Mouse (Mus musculus) heart, embryonic 11.5 days (tissue): ENCODE data around the gene Abcc10. TPM values are rescaled to one million over a fixed set of nuclear protein-coding genes. Genes with fewer than 3 reads are reported as not detected.

ENCODE experiments used
- ATAC-seq: fragments of 200-750 bp; cut with Nextera tagmentation; replicated peaks from 2 replicates; pipeline ENCODE4 v1.8.0; 2017; ENCODE audit warnings: moderate library complexity; ENCODE audit not compliant: insufficient number of reproducible peaks, low FRiP score, low TSS enrichment
- H3K27ac ChIP-seq: fragments of 300-500 bp; sonication (generic); 2 replicates; pipeline ENCODE4 v1.5.1; 2014; ENCODE audit warnings: mild to moderate bottlenecking, low read depth, low read length
- H3K27me3 ChIP-seq: fragments of 300-500 bp; sonication (generic); 2 replicates; pipeline ENCODE4 v1.6.1; 2014; ENCODE audit warnings: mild to moderate bottlenecking, low read length, mixed read lengths; ENCODE audit not compliant: control insufficient read depth, insufficient read depth
- H3K36me3 ChIP-seq: fragments of 300-500 bp; sonication (generic); 2 replicates; pipeline ENCODE4 v1.6.1; 2014; ENCODE audit warnings: mild to moderate bottlenecking, low read length, moderate library complexity, mixed read lengths; ENCODE audit not compliant: control insufficient read depth, insufficient read depth
- H3K4me1 ChIP-seq: fragments of 300-500 bp; sonication (generic); 2 replicates; pipeline ENCODE4 v1.6.1; 2014; ENCODE audit warnings: low read length; ENCODE audit not compliant: control insufficient read depth, insufficient read depth
- H3K4me2 ChIP-seq: fragments of 300-500 bp; sonication (generic); 2 replicates; pipeline ENCODE4 v1.6.1; 2014; ENCODE audit warnings: mild to moderate bottlenecking, moderate library complexity
- H3K4me3 ChIP-seq: fragments of 300-500 bp; sonication (generic); 2 replicates; pipeline ENCODE4 v1.5.1; 2014; ENCODE audit warnings: low read depth, low read length
- H3K9ac ChIP-seq: fragments of 300-500 bp; sonication (generic); 2 replicates; pipeline ENCODE4 v1.6.1; 2014; ENCODE audit warnings: mild to moderate bottlenecking, low read depth, low read length, moderate library complexity
- H3K9me3 ChIP-seq: fragments of 300-500 bp; sonication (generic); replicated peaks from 2 replicates; pipeline ENCODE4 v1.6.1; 2016; ENCODE audit warnings: low read length; ENCODE audit not compliant: control insufficient read depth
- WGBS: fragments of 180-500 bp; shearing (Covaris S2); extraction: QIAGEN DNeasy Blood & Tissue Kit; methylation state at CpG from one replicate; pipeline ENCODE4 v1.1.7; 2014; ENCODE audit not compliant: insufficient replicate concordance; 5-methylcytosine and 5-hydroxymethylcytosine counted together
- polyA plus RNA-seq: library from polyadenylated mRNA; unstranded; fragments of >200 nt; fragmentation: Nextera tagmentation; extraction: Ambion mirVana; gene quantifications from 2 replicates; pipeline ENCODE4 v1.2.1, GENCODE M21; 2014

Gene Abcc10
- polyA plus RNA-seq, 1 experiment from 2014 or later, result 3.4 TPM

DNA sequence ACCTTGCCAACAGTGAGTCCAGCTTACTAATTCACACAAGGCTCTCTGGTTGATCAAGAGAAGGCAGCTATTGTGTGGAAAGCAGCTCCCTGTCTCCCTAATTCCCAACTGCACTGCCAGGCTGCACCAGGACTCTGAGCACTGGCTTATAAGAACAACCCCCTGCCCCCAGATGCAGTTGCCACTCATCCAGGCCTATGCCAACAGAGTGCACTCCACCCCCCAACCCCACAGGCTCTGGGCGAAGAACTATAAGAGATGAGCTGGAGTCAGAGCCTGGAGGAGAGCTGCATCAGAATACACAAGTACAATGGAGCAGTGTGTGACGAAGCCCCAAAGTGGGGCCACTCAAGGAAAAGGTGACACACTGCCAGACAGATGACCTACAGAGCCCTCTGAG is 56.1 kb downstream of the Abcc10 start:
- Histone ChIP-seq H3K4me2 (no peak overlapping the region), H3K27me3 (no peaks in the 10 kb centered on the region), H3K9ac (no peak overlapping the region), H3K36me3 (peaks cover 2% of the 10 kb centered on the region; the same call in 1 of the 2 replicates), H3K4me3 (no peak overlapping the region), H3K9me3 (no peaks in the 10 kb centered on the region), H3K4me1 (peaks cover 27% of the 10 kb centered on the region), H3K27ac (no peak overlapping the region)
- ATAC-seq, result no peak
- WGBS, result 73% methylated on average over 2 of the region's 2 CpGs

DNA sequence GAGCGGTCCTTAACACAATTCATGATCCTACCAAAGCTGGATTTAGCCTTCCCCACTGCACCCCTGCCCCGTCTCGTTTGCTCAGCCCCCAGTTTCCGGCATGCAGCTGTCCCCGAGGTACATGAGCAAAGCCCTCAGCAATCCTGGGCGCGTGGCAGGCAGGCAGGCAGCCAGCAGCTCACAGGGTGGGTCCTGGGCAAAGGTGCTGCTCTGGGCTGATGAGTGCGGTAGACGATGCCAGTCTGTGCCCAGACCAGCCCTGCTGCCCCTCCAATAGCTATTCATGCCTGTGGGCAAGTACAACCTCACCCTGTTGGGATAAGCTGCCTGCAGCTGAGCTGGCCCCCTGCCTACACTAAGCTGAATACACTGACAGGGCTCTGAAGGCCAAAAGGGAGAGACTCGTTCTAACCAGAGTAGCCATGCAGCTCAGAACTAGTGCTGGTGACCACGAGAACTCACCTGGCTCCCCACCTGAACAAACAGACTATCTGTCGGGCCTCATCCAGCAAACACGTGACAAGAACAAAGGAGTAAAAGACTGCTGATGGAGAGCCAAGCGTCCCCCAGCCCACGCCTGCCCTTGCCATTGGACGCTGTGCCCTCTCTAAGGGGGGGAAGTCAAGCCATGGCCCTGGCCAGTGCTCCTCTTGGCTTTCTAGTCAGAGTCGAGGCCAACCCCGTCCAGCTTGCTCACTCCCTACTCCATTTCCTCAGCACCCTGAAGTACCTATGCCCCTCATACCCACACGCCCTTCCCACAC is 58.2 kb downstream of the Abcc10 start:
- Histone ChIP-seq H3K4me3 (no peak overlapping the region), H3K36me3 (no peaks in the 10 kb centered on the region; the same call in 1 of the 2 replicates), H3K4me1 (peaks cover 28% of the 10 kb centered on the region), H3K9ac (no peak overlapping the region), H3K9me3 (no peaks in the 10 kb centered on the region), H3K4me2 (no peak overlapping the region), H3K27ac (no peak overlapping the region), H3K27me3 (no peaks in the 10 kb centered on the region)
- no peak for ATAC-seq
- 88% methylated on average over 19 of the region's 19 CpGs for WGBS

DNA sequence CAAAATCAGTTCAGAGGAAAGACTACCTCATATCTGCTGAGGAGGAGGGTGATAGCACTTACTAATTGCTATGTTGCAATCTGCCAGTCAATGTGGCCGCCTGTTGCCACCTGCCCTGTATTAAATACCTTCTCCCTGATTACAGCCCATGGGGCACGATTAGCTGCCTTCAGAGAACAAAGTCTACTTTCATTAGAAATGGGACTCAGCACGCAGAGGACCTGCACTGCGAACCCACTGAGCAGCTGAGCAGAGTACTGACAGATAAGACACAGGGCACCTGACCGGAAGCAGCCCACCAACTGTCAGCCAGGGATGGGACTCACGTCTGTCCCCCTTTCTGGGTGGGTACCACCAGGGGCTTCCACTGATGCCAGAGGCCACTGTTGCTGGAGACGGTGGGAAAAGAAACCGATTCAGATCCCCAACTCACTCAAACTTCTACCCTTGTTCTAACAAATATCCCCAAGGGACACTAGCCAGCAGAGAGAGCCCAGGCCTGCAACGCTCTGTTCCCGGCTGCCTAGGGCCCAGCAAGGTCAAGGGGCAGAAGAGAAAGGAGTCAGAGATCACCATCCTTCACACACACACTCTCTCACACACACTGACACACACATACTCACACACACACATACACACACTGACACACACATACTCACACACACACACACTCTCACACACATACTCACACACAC is 60.0 kb downstream of the Abcc10 start:
- no peak overlapping the region for H3K4me3 ChIP-seq
- WGBS, result 67% methylated on average over 10 of the region's 10 CpGs
- no peak overlapping the region for H3K27ac ChIP-seq
- peaks cover 12% of the 10 kb centered on the region for H3K36me3 ChIP-seq
- H3K9ac ChIP-seq, result peak overlapping the region; percentile 39; the same call in 1 of the 2 replicates
- no peaks in the 10 kb centered on the region for H3K9me3 ChIP-seq
- H3K4me2 ChIP-seq, result no peak overlapping the region
- no peaks in the 10 kb centered on the region for H3K27me3 ChIP-seq
- ATAC-seq, result no peak
- H3K4me1 ChIP-seq, result peaks cover 18% of the 10 kb centered on the region

DNA sequence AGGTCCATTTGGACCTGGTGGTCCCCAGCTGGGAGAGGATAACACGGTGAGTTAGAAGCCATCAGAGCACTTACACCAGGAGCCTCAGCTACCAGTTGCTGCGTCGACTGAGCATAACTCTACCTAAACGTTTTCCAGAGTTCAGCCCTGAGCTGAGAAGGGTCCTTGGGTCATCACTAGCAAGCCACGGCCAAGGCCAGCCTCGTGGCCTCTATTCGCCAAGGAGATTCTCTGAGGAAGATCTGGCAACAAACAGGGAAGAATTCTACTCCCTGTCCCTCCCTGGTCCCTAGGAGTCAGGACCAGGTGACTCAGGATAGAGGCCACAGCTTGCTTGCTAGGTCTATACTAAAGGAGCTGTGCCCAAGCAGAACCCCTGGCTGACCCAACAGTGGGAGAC is 60.6 kb downstream of the Abcc10 start:
- H3K4me1 ChIP-seq, result peaks cover 14% of the 10 kb centered on the region
- H3K4me3 ChIP-seq, result no peak overlapping the region
- H3K36me3 ChIP-seq, result peaks cover 19% of the 10 kb centered on the region
- no peak overlapping the region for H3K27ac ChIP-seq
- H3K9ac ChIP-seq, result no peak overlapping the region
- ATAC-seq, result no peak
- WGBS, result 80% methylated on average over 7 of the region's 7 CpGs
- H3K9me3 ChIP-seq, result no peaks in the 10 kb centered on the region
- H3K27me3 ChIP-seq, result no peaks in the 10 kb centered on the region
- no peak overlapping the region for H3K4me2 ChIP-seq

DNA sequence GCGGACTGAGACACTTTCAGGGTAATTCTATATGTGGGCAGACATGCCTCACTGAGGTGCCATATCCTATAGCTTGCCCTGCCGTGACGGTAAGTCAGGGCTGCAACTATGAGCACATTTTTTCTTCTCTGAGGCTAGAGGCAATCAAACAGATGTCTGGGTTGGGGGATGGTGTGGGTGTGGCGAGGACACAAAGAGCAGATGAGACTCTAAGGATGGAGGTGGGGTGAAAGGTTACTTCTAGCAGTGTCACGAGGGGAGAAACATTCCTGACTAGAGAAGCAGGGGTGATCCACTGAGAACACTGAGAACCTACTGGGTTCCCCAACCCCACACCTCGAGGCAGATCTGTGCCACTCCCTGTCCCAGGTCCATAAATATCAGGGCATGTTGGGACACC is 61.2 kb downstream of the Abcc10 start:
- no peaks in the 10 kb centered on the region for H3K9me3 ChIP-seq
- H3K4me1 ChIP-seq, result peaks cover 12% of the 10 kb centered on the region
- 70% methylated on average over 6 of the region's 6 CpGs for WGBS
- no peak overlapping the region for H3K27ac ChIP-seq
- H3K36me3 ChIP-seq, result peaks cover 24% of the 10 kb centered on the region
- no peak overlapping the region for H3K4me2 ChIP-seq
- H3K27me3 ChIP-seq, result no peaks in the 10 kb centered on the region
- no peak overlapping the region for H3K9ac ChIP-seq
- ATAC-seq, result no peak
- no peak overlapping the region for H3K4me3 ChIP-seq

DNA sequence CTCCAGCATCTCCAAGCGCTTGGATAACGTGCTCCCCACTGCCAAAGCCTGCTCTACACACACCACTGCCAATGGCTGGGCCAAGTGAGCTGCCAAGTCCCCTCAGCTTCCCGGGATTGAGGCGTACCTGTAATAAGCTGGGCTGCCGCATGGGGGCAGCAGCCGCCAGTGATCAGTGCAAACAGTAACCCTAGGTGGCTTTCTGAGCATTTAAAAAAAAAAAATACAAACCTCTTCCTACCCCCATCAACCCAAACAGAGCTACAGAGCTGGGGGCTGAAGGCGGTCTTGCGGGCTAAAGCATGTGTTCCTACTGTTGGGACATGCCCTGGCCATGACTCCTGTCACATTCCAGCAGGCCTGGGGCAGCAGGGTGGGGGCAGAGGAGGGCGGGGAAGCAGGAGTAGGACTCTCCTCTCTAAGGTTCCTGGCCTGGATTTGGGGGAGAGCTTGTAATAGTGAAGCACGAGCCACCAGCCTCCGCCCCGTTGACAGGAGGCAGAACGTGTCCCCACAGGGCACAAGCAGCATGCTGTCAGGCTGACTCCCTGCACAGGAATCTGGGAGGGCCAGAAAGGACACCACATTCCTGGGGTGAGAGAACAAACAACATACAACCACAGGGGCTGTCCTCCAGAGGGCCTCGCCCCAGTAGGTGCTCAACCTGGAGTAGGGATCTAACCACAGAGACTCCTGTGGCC is 62.1 kb downstream of the Abcc10 start:
- Histone ChIP-seq H3K9me3 (no peaks in the 10 kb centered on the region), H3K27ac (no peak overlapping the region), H3K4me1 (peaks cover 12% of the 10 kb centered on the region), H3K4me2 (no peak overlapping the region), H3K9ac (no peak overlapping the region), H3K27me3 (no peaks in the 10 kb centered on the region), H3K36me3 (peaks cover 29% of the 10 kb centered on the region), H3K4me3 (no peak overlapping the region)
- no peak for ATAC-seq
- 16% methylated on average over 14 of the region's 14 CpGs for WGBS

DNA sequence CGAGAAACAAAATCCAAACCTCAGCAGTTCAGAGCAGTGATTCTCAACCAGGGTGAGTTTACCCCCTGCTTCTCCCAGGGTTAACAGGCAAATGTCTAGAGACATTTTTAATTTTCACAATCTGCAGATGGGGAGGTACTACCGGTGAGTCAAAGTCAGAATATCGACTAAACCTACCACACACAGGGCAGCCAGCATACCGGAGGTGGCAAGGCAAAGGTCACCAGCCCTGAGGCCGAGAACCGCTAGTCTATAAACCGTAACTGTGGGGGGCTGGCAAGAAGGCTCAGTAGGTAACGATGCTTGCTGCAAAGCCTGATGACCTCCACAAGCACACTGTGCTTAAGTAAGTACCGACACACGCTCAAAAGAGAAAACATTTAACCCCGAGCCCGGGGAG is 62.6 kb downstream of the Abcc10 start:
- Histone ChIP-seq H3K9ac (no peak overlapping the region), H3K4me1 (peaks cover 12% of the 10 kb centered on the region), H3K36me3 (peaks cover 29% of the 10 kb centered on the region), H3K4me2 (no peak overlapping the region), H3K9me3 (no peaks in the 10 kb centered on the region), H3K27ac (no peak overlapping the region), H3K27me3 (no peaks in the 10 kb centered on the region), H3K4me3 (no peak overlapping the region)
- no peak for ATAC-seq
- WGBS, result 86% methylated on average over 12 of the region's 12 CpGs

DNA sequence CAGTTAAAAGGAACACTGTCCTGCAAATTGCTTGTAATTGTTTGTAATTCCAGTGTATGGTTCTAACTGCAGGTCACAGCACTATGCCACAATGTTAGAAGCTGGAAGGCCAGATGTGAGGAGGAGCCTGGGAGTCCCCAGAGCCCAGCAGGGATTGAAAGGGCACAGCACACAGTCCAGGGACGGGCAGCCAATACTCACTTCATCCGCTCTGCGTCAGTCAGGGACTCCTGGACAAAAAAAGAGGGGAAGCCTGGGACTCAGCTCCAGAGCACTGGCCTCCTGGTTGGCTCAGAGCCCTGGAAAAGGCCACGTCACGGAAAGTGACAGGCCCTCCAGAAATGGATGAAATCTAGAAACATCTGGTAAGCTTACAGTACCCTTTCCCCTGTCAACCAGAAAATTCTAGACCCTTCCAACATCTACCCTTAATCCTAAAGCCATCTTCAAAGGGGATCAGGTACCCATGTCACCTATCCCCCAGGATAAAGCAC is 65.9 kb downstream of the Abcc10 start:
- Histone ChIP-seq H3K36me3 (peaks cover 50% of the 10 kb centered on the region), H3K4me2 (no peak overlapping the region)
- no peak for ATAC-seq

More for the DNA sequence above, 65.9 kb downstream of the Abcc10 start:
- H3K9me3 ChIP-seq, result no peaks in the 10 kb centered on the region
- no peak overlapping the region for H3K27ac ChIP-seq
- H3K9ac ChIP-seq, result no peak overlapping the region
- H3K4me1 ChIP-seq, result peaks cover 6% of the 10 kb centered on the region; the same call in 1 of the 2 replicates
- WGBS, result 87% methylated on average over 5 of the region's 5 CpGs
- H3K27me3 ChIP-seq, result no peaks in the 10 kb centered on the region
- H3K4me3 ChIP-seq, result no peak overlapping the region
